Mouse (Mus musculus): ENCODE data around the gene Selenbp2. TPM values are rescaled to one million over a fixed set of nuclear protein-coding genes. Genes with fewer than 3 reads are reported as not detected.
A peak's percentile ranks its signal among the peaks of the same experiment; 100 is the strongest.
"Not testable (repeated sequence)": the region's sequence is repeated elsewhere in the genome, so short reads cannot be mapped to it uniquely, and the experiment has no call there.

The Selenbp2 gene
- total and polyA plus RNA-seq, 3 experiments, result not detected

DNA sequence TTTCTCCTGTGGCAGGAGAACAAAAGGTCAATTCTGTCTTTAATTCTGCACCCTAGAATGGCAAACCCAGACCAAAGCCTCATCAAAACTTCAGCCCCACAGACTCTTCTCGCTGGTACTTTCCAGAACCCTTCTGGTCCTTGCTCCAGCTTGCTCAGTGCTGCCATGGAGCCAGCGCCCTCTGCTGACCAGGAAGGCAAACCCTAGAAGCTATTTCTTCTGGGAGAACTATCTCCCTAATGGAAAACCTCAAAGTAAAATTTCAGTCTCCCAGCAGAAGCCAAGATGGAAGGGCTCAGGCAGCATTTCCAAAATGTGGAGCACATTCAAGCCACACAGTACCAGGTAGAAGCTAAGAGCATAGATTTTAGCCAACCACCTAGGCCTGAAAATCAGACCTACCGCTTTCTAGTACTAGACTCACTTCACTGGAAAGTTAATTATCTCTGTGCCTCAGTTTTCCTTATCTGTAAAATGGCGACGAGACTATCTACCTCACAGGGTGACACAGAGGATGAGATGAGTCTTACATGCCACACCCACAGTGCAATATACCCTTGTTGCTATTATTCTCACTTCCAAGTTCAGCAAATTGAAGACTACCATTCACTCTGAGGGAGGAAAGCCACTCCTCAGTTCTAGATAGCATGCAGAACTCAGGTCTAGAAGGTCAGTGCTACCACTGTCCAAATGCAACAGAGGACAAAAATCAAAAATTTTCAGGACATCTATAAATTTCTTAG lies 28.1 kb upstream of the Selenbp2 start:
- H3K9ac ChIP-seq (ENCODE audit: insufficient read depth, low read depth); H3K27ac ChIP-seq (ENCODE audit: insufficient read depth, low read depth); in situ Hi-C loops (cut with MboI; ENCODE audit: low pct_ligation_motif_present, low pct_unique_long_range_greater_than_20kb, low sequenced_read_pairs); DNase-seq (ENCODE audit: extremely low read depth); H3K79me2 ChIP-seq (replicated peaks; ENCODE audit: control insufficient read depth, extremely low read depth, insufficient read depth, poor library complexity, severe bottlenecking); H3K36me3 ChIP-seq (replicated peaks in 1 of 2; ENCODE audit: control insufficient read depth in 1 of 2, insufficient read depth in 1 of 2, low read length in 1 of 2); H3K27me3 ChIP-seq (replicated peaks); H3K4me3 ChIP-seq (replicated peaks in 1 of 3; ENCODE audit: low read depth in 2 of 3, low read length in 2 of 3, poor library complexity in 1 of 3); H3K9me3 ChIP-seq (replicated peaks; ENCODE audit: low read length); dilution Hi-C loops (cut with MboI; ENCODE audit: extremely low pct_ligation_motif_present, extremely low pct_unique_long_range_greater_than_20kb, low sequenced_read_pairs); H3K4me1 ChIP-seq (ENCODE audit: control insufficient read depth in 1 of 2, insufficient read depth in 2 of 2): not testable (repeated sequence)
- peak overlapping the region; percentile 21; the same call in 1 of the 2 replicates for H3K4me2 ChIP-seq (ENCODE audit: insufficient read depth, low read depth, poor library complexity, severe bottlenecking)
- TF ChIP-seq CTCF (conservative IDR thresholded peaks at IDR 0.05 in 1 of 2, IDR thresholded peaks at IDR 0.05 in 1 of 2; ENCODE audit: low read depth in 2 of 2, low read length in 2 of 2), result peak in 1 of 2 experiments; percentile 28; a peak in 2 of 4 replicates

GRCm38 (mm10) chr3:94665896-94666295 lies 27.5 kb upstream of the Selenbp2 start:
- H3K36me3 ChIP-seq (replicated peaks in 1 of 2; ENCODE audit: control insufficient read depth in 1 of 2, insufficient read depth in 1 of 2, low read length in 1 of 2); H3K27me3 ChIP-seq (replicated peaks); dilution Hi-C loops (cut with MboI; ENCODE audit: extremely low pct_ligation_motif_present, extremely low pct_unique_long_range_greater_than_20kb, low sequenced_read_pairs); H3K27ac ChIP-seq (ENCODE audit: insufficient read depth, low read depth); H3K4me2 ChIP-seq (ENCODE audit: insufficient read depth, low read depth, poor library complexity, severe bottlenecking); DNase-seq (ENCODE audit: extremely low read depth); H3K4me3 ChIP-seq (replicated peaks in 1 of 3; ENCODE audit: low read depth in 2 of 3, low read length in 2 of 3, poor library complexity in 1 of 3); H3K9ac ChIP-seq (ENCODE audit: insufficient read depth, low read depth); H3K4me1 ChIP-seq (ENCODE audit: control insufficient read depth in 1 of 2, insufficient read depth in 2 of 2); H3K79me2 ChIP-seq (replicated peaks; ENCODE audit: control insufficient read depth, extremely low read depth, insufficient read depth, poor library complexity, severe bottlenecking); H3K9me3 ChIP-seq (replicated peaks; ENCODE audit: low read length); in situ Hi-C loops (cut with MboI; ENCODE audit: low pct_ligation_motif_present, low pct_unique_long_range_greater_than_20kb, low sequenced_read_pairs): not testable (repeated sequence)

DNA sequence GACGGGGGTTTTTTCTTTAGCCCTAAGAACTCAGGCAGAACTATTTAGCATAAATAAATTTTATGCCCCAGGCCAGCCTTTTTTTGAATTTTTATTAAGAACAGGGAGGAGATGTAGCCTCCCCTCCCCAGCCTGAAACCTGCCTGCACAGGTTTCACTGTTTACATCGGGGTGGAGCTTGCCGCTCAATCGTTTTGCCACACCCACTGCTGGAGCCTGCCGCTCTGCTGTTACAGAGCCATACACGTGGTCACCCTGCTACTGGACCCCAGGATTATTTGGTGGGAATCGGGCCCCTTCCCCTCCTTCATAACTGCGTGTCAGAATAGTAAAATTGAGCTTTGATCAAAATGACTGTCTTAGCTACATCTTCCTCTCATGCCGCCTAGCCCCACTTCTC lies 18.3 kb upstream of the Selenbp2 start:
- in situ Hi-C loops (cut with MboI; ENCODE audit: low pct_ligation_motif_present, low pct_unique_long_range_greater_than_20kb, low sequenced_read_pairs); H3K4me3 ChIP-seq (replicated peaks in 1 of 3; ENCODE audit: low read depth in 2 of 3, low read length in 2 of 3, poor library complexity in 1 of 3); H3K79me2 ChIP-seq (replicated peaks; ENCODE audit: control insufficient read depth, extremely low read depth, insufficient read depth, poor library complexity, severe bottlenecking); H3K27me3 ChIP-seq (replicated peaks); H3K9ac ChIP-seq (ENCODE audit: insufficient read depth, low read depth); H3K9me3 ChIP-seq (replicated peaks; ENCODE audit: low read length); H3K27ac ChIP-seq (ENCODE audit: insufficient read depth, low read depth); H3K4me1 ChIP-seq (ENCODE audit: control insufficient read depth in 1 of 2, insufficient read depth in 2 of 2); H3K4me2 ChIP-seq (ENCODE audit: insufficient read depth, low read depth, poor library complexity, severe bottlenecking); dilution Hi-C loops (cut with MboI; ENCODE audit: extremely low pct_ligation_motif_present, extremely low pct_unique_long_range_greater_than_20kb, low sequenced_read_pairs); H3K36me3 ChIP-seq (replicated peaks in 1 of 2; ENCODE audit: control insufficient read depth in 1 of 2, insufficient read depth in 1 of 2, low read length in 1 of 2); DNase-seq (ENCODE audit: extremely low read depth): not testable (repeated sequence)

DNA sequence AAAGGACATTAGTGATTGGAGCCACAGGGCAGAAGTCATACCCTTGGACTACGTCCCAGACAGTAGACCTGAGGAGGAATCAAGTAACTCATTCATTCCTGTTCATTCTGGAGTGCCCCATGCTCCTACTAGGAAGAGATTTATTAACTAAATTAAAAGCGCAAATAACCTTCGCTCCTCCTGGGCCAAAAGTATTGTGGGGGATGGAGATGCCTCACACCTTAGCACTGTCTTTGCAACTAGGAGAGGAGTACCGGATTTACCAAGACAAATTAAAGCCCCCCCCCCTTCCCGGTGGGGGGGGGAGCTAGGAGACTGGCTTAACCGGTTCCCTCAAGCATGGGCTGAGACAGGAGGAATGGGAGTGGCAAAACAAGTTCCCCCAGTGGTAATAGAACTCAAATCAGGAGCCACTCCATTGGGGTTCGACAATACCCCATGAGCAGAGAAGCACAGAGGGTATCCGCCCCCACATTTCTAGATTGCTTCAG lies 14.0 kb upstream of the Selenbp2 start:
- H3K4me3 ChIP-seq (replicated peaks in 1 of 3; ENCODE audit: low read depth in 2 of 3, low read length in 2 of 3, poor library complexity in 1 of 3), result no peak overlapping the region
- dilution Hi-C loops (cut with MboI; ENCODE audit: extremely low pct_ligation_motif_present, extremely low pct_unique_long_range_greater_than_20kb, low sequenced_read_pairs), result no loop called here
- no peak overlapping the region for H3K27ac ChIP-seq (ENCODE audit: insufficient read depth, low read depth)
- DNase-seq (ENCODE audit: extremely low read depth), result no peak
- TF ChIP-seq USF2 (conservative IDR thresholded peaks at IDR 0.05; ENCODE audit: low read depth, low read length) (no peak), ZMIZ1 (IDR thresholded peaks at IDR 0.05; ENCODE audit: low read depth, low read length) (no peak), MAFK (IDR thresholded peaks at IDR 0.05; ENCODE audit: insufficient replicate concordance, low read length) (no peak)
- H3K4me1 ChIP-seq (ENCODE audit: control insufficient read depth in 1 of 2, insufficient read depth in 2 of 2), result peaks cover 0 to 15% of the 10 kb centered on the region in 2 experiments; a peak in 2 of 4 replicates
- no peak overlapping the region for H3K4me2 ChIP-seq (ENCODE audit: insufficient read depth, low read depth, poor library complexity, severe bottlenecking)
- H3K9me3 ChIP-seq (replicated peaks; ENCODE audit: low read length), result no peaks in the 10 kb centered on the region
- H3K36me3 ChIP-seq (replicated peaks in 1 of 2; ENCODE audit: control insufficient read depth in 1 of 2, insufficient read depth in 1 of 2, low read length in 1 of 2), result no peaks in the 10 kb centered on the region
- in situ Hi-C loops (cut with MboI; ENCODE audit: low pct_ligation_motif_present, low pct_unique_long_range_greater_than_20kb, low sequenced_read_pairs), result no loop called here
- no peak overlapping the region for H3K9ac ChIP-seq (ENCODE audit: insufficient read depth, low read depth)
- no peaks in the 10 kb centered on the region for H3K27me3 ChIP-seq (replicated peaks)
- H3K79me2 ChIP-seq (replicated peaks; ENCODE audit: control insufficient read depth, extremely low read depth, insufficient read depth, poor library complexity, severe bottlenecking), result no peaks in the 10 kb centered on the region

GRCm38 (mm10) chr3:94680032-94680431 lies 13.3 kb upstream of the Selenbp2 start:
- H3K9me3 ChIP-seq (replicated peaks; ENCODE audit: low read length); H3K27ac ChIP-seq (ENCODE audit: insufficient read depth, low read depth); in situ Hi-C loops (cut with MboI; ENCODE audit: low pct_ligation_motif_present, low pct_unique_long_range_greater_than_20kb, low sequenced_read_pairs); dilution Hi-C loops (cut with MboI; ENCODE audit: extremely low pct_ligation_motif_present, extremely low pct_unique_long_range_greater_than_20kb, low sequenced_read_pairs); H3K27me3 ChIP-seq (replicated peaks); H3K4me2 ChIP-seq (ENCODE audit: insufficient read depth, low read depth, poor library complexity, severe bottlenecking); H3K36me3 ChIP-seq (replicated peaks in 1 of 2; ENCODE audit: control insufficient read depth in 1 of 2, insufficient read depth in 1 of 2, low read length in 1 of 2); H3K9ac ChIP-seq (ENCODE audit: insufficient read depth, low read depth); DNase-seq (ENCODE audit: extremely low read depth); H3K4me3 ChIP-seq (replicated peaks in 1 of 3; ENCODE audit: low read depth in 2 of 3, low read length in 2 of 3, poor library complexity in 1 of 3); H3K79me2 ChIP-seq (replicated peaks; ENCODE audit: control insufficient read depth, extremely low read depth, insufficient read depth, poor library complexity, severe bottlenecking): not testable (repeated sequence)
- H3K4me1 ChIP-seq (ENCODE audit: control insufficient read depth in 1 of 2, insufficient read depth in 2 of 2), result peaks cover 0 to 15% of the 10 kb centered on the region in 2 experiments; a peak in 2 of 4 replicates

Measured in CH12.LX (cell line).